Mouse (Mus musculus): ENCODE measurements around the gene Rps6ka4.

The Rps6ka4 gene

GRCm38 (mm10) chr19:6852393-6853305, 12.2 kb upstream of the Rps6ka4 start:
- DNase-seq (ENCODE audit: low read depth, low spot score) = no peak

GRCm38 (mm10) chr19:6851497-6851896, 11.1 kb upstream of the Rps6ka4 start:
- no peak for DNase-seq (ENCODE audit: low read depth, low spot score)

GRCm38 (mm10) chr19:6849506-6850068, 9.2 kb upstream of the Rps6ka4 start:
- DNase-seq (ENCODE audit: low read depth, low spot score) = no peak

DNA sequence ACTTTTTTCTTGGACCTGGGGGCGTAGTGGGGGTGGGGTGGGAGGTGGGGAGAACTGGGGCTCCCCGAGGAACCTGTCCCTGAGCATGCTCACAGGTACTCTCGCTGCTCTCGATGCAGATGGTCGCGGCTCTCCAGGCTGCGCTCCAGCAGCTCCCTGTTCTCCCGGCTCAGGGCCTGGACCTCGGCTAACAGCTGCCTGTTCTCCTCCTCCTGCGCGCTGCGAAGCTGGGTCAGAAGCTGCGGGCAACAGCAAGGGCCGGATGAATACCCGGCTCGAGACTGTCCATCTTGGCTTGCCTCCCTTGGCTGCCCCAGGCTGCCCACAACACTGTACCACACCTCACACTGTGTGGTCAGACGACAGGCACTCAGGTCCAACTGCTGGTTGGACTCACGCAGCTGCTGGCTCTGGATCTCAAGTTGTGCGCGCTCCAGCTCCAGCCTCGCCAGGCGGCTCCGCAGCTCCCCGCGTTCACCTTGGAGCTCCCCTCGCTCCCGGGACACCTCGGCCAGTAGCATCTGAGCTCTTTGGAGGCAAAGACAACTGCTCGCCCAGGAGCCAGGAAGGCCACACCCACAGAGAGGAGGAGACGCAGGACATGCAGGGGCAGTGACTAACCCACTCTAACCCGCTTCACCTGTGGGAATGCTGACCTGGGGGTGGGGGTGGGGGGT, 7.5 kb upstream of the Rps6ka4 start:
- no peak for DNase-seq (ENCODE audit: low read depth, low spot score)

DNA sequence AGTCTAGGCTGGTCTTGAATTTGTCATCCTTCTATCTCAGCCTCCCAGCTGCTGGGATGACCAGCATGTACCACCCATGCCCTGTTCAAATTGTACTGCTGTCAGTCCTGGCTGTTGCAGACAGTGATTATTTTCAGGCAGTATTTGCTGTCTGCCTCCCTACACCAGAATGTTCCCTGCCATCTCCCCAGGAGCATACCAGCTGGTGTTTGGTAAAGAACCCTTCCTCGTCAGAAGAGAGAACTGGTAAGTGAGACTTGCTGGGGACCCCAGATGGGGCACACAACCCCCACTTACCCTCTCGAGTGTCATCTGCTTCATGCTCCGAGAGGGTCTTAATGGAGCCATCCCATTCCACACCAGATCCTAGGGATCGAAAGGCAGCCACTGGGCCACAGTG, 5.6 kb upstream of the Rps6ka4 start:
- DNase-seq (ENCODE audit: low read depth, low spot score) = no peak

DNA sequence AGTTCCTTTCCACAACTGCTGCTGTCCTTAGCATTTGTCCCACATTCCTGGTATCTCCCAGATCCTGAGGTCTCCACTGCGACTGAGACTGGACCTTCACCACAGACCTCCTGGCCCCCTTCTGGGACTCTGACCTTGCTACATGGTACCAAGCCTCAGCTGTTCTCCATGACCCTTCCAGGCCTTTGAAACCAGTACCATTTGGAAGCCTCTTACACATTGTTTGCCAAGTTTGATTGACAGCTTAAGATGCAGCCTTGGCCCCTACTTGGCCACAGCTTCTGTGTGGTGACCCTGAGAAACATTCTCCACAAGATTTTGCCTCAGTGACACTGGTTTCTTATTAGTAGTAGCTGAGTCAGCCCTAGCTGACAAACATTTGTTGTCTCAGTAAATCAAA, 1.9 kb upstream of the Rps6ka4 start:
- no peak for DNase-seq (ENCODE audit: low read depth, low spot score)

- DNase-seq (ENCODE audit: low read depth, low spot score) = no peak
Observed at GRCm38 (mm10) chr19:6841292-6841597, 809 bp upstream of the Rps6ka4 start.

DNA sequence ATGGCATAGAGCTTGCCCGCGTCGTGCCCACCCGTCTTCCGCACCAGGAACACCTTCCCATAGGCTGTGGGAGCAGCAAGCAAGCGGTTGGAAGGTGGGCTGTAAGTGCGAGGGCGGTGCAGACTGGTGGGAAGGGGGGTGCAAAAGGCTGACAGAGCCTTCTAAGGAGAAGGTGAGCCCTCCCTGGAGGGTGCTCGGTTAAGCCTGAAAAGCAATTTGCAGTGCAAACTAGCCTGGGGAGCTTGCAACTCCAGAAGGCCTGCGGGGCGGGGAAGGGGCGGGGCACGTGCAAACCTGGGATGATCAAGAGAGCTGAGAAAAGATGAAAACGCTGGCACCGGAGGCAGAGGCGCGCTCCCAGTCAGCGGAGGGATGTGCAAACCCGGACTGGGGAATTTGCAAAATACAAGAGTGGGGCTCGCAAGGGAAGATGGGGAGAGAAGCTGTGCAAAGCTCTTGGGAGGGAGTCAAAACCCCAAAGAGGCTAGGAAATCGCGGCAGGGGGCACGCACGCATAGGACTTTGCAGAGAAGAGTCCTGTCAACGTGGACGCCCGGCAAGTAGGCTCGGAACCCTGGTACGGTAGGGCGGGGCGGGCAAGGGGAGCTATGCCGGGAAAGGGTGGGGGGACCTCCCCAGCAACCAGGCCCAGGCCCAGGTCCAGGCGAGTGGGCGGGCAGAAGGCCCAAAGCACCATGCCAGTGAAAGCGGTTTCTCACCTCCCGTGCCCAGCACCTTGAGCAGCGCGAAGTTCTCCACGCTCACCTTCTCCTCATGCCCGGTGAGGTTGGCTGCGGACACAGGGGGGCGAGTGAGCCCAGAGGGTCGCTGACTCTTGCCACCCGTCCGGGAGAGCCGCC, 591 bp downstream of the Rps6ka4 start:
- peak; percentile 65 for DNase-seq (ENCODE audit: low read depth, low spot score)

DNA sequence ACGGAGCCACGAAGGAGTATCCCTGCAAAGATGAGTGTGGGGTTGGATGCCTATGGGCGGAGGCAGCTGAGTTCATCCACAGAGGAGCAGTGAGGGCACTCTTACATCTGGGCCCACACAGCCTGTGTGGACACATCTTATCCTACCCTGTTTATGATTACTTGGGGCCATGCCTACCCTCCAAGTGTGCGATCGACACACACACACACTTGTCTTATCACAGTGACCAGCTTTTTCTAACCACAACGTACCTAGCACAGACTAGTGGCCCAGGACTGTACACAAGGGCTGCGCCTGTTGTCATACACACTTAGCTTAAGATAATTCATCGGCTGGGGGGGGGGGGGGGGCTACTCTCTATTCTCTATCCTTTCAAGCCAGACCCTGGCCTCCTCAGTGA, 8.1 kb downstream of the Rps6ka4 start:
- no peak for DNase-seq (ENCODE audit: low read depth, low spot score)

- peak; percentile 91 for DNase-seq (ENCODE audit: low read depth, low spot score)
Observed at GRCm38 (mm10) chr19:6831331-6831730, 9.1 kb downstream of the Rps6ka4 start.

- DNase-seq (ENCODE audit: low read depth, low spot score) = no peak
Observed at GRCm38 (mm10) chr19:6830556-6831316, 9.7 kb downstream of the Rps6ka4 start.

DNA sequence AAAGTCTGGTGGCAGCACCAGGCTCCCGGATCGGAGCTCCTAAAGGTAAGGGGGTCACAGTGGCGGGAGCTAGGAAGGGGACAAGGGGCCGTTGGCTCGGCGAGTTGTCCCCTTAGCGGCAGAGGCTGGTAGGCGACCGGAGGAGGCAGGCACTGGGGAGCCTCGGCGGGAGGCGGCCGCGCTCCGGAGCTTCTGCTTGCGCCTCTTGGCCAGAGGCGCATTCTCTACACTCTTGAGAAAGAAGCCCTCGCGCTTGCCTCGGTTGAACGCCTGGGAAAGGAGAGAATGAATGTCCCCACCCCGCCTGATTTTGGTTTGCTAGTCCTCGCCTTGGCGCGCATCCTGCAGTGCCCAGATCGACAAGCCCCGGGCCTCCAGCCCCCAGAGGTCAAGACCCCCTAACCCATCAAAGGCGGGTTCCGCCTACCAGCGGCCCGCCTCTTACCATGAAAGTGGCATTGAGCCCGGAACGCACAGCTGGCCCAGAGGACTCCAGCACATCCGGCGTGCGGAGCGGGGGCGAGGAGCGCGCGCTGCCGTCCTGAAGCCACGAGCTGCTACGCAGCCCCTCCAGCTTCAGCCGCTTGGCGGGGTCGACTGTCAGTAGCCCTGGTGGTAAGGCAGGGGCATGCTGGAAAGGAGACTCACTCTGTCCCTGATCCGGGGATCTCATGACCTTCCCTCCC, 10.4 kb downstream of the Rps6ka4 start:
- no peak for DNase-seq (ENCODE audit: low read depth, low spot score)

- DNase-seq (ENCODE audit: low read depth, low spot score) = peak; percentile 49
Observed at GRCm38 (mm10) chr19:6829069-6829468, 11.4 kb downstream of the Rps6ka4 start.

GRCm38 (mm10) chr19:6826601-6827000, 13.8 kb downstream of the Rps6ka4 start:
- no peak for DNase-seq (ENCODE audit: low read depth, low spot score)

DNA sequence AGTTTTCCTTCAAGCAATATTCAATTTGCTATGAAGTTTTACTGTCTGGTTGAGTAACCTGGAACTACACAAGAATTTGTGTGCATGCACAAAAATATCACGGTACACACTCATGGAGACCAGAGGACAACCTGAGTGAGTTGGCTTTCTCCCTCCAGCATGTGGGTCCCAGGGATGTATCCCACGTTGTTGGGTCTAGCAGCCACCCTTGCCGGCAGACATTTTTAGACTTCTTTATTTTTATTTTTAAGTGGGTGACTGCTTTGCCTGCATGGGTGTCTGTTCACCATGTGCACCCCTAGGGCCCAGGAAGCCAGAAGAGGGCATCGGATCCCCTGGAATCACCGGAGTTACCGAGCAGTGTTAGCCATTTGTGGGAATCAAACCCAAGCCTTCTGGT, 15.1 kb downstream of the Rps6ka4 start:
- DNase-seq (ENCODE audit: low read depth, low spot score) = no peak

- DNase-seq (ENCODE audit: low read depth, low spot score) = peak; percentile 61
Observed at GRCm38 (mm10) chr19:6820538-6821195, 19.8 kb downstream of the Rps6ka4 start.

GRCm38 (mm10) chr19:6819143-6819827, 21.2 kb downstream of the Rps6ka4 start:
- DNase-seq (ENCODE audit: low read depth, low spot score) = peak; percentile 81

DNA sequence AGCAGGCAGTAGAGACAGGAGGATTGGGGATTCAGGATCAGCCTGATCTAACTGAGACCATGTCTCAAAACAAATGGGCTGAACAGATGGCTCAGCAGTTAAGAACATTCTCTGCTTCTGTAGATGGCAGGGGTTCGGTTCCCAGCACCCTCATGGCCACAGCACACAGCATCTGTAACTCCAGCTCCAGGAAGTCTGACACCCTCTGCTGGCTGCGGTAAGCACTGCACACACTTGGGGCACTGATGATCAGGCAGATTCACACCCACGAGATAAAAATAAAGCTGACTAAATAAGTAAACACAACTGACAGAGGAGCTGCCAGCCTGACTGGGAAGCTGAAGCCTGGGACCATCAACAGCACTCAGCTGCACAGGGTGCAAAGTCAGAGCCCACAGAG, 25.5 kb downstream of the Rps6ka4 start:
- DNase-seq (ENCODE audit: low read depth, low spot score) = peak; percentile 49

GRCm38 (mm10) chr19:6814366-6814765, 26.1 kb downstream of the Rps6ka4 start:
- no peak for DNase-seq (ENCODE audit: low read depth, low spot score)
